Mouse (Mus musculus): ENCODE data around the gene Hoxd11. TPM values are rescaled to one million over a fixed set of nuclear protein-coding genes. Genes with fewer than 3 reads are reported as not detected.

Hoxd11 gene
- polyA plus RNA-seq, 1 experiment from 2014 or later = 2.1 TPM

GRCm38 (mm10) chr2:74696442-74697335 is 17.3 kb downstream of the Hoxd11 start:
- peaks cover 14% of the 10 kb centered on the region for H3K4me1 ChIP-seq
- peaks cover 100% of the 10 kb centered on the region for H3K27me3 ChIP-seq (ENCODE audit: insufficient read depth, poor library complexity, severe bottlenecking)
- H3K27ac ChIP-seq = no peak overlapping the region
- no peaks in the 10 kb centered on the region for H3K36me3 ChIP-seq
- no peak overlapping the region for H3K4me3 ChIP-seq
- DNase-seq (ENCODE audit: low spot score) = peak; percentile 74
- H3K9me3 ChIP-seq = no peaks in the 10 kb centered on the region
- WGBS = 1% methylated on average over 34 of the region's 34 CpGs

- H3K9me3 ChIP-seq = no peaks in the 10 kb centered on the region
- H3K4me3 ChIP-seq = peak within 1 kb of the TSS; percentile 60
- DNase-seq (ENCODE audit: low spot score) = peak; percentile 77
- H3K36me3 ChIP-seq = no peaks in the 10 kb centered on the region
- H3K4me1 ChIP-seq = peaks cover 13% of the 10 kb centered on the region
- under 1% methylated on average over 43 of the region's 43 CpGs for WGBS
- H3K27me3 ChIP-seq (ENCODE audit: insufficient read depth, poor library complexity, severe bottlenecking) = peaks cover 100% of the 10 kb centered on the region
- H3K27ac ChIP-seq = peak within 1 kb of the TSS; percentile 17; the same call in 1 of the 2 replicates
Observed at GRCm38 (mm10) chr2:74697567-74698121, 18.3 kb downstream of the Hoxd11 start, which contains the start of gene Hoxd9. Gene Hoxd9 (plus strand): TSS chr2:74697727.

- peak overlapping the region; percentile 17; the same call in 1 of the 2 replicates for H3K27ac ChIP-seq
- H3K9me3 ChIP-seq = no peaks in the 10 kb centered on the region
- H3K4me3 ChIP-seq = peak overlapping the region; percentile 60
- H3K36me3 ChIP-seq = no peaks in the 10 kb centered on the region
- H3K4me1 ChIP-seq = peaks cover 13% of the 10 kb centered on the region
- peaks cover 100% of the 10 kb centered on the region for H3K27me3 ChIP-seq (ENCODE audit: insufficient read depth, poor library complexity, severe bottlenecking)
- WGBS = under 1% methylated on average over 84 of the region's 86 CpGs
- no peak for DNase-seq (ENCODE audit: low spot score)
Observed at GRCm38 (mm10) chr2:74698201-74699052, 19.1 kb downstream of the Hoxd11 start.

- WGBS = 2% methylated on average over 17 of the region's 17 CpGs
- Histone ChIP-seq H3K4me3 (0 out of 2 replicates have a peak overlapping the region, but pooled peaks have one; percentile 60), H3K27ac (no peak overlapping the region), H3K9me3 (no peaks in the 10 kb centered on the region), H3K36me3 (no peaks in the 10 kb centered on the region), H3K27me3 (ENCODE audit: insufficient read depth, poor library complexity, severe bottlenecking) (peaks cover 100% of the 10 kb centered on the region), H3K4me1 (peaks cover 13% of the 10 kb centered on the region)
- no peak for DNase-seq (ENCODE audit: low spot score)
Observed at GRCm38 (mm10) chr2:74699053-74699430, 19.7 kb downstream of the Hoxd11 start.

GRCm38 (mm10) chr2:74699664-74700545 is 20.5 kb downstream of the Hoxd11 start:
- Histone ChIP-seq H3K36me3 (no peaks in the 10 kb centered on the region), H3K27ac (no peak overlapping the region), H3K4me3 (no peak overlapping the region), H3K4me1 (peaks cover 18% of the 10 kb centered on the region), H3K9me3 (no peaks in the 10 kb centered on the region), H3K27me3 (ENCODE audit: insufficient read depth, poor library complexity, severe bottlenecking) (peaks cover 100% of the 10 kb centered on the region)
- no peak for DNase-seq (ENCODE audit: low spot score)
- 2% methylated on average over 23 of the region's 23 CpGs for WGBS

- H3K4me1 ChIP-seq = peaks cover 22% of the 10 kb centered on the region
- no peaks in the 10 kb centered on the region for H3K36me3 ChIP-seq
- H3K27ac ChIP-seq = no peak overlapping the region
- peaks cover 100% of the 10 kb centered on the region for H3K27me3 ChIP-seq (ENCODE audit: insufficient read depth, poor library complexity, severe bottlenecking)
- DNase-seq (ENCODE audit: low spot score) = no peak
- no peaks in the 10 kb centered on the region for H3K9me3 ChIP-seq
- 2% methylated on average over 22 of the region's 22 CpGs for WGBS
- H3K4me3 ChIP-seq = no peak overlapping the region
Observed at GRCm38 (mm10) chr2:74700546-74701112, 21.3 kb downstream of the Hoxd11 start.

- Histone ChIP-seq H3K27ac (no peak overlapping the region), H3K4me3 (no peak overlapping the region), H3K4me1 (peaks cover 25% of the 10 kb centered on the region), H3K9me3 (no peaks in the 10 kb centered on the region), H3K27me3 (ENCODE audit: insufficient read depth, poor library complexity, severe bottlenecking) (peaks cover 99% of the 10 kb centered on the region), H3K36me3 (no peaks in the 10 kb centered on the region)
- 14% methylated on average over 17 of the region's 17 CpGs for WGBS
- no peak for DNase-seq (ENCODE audit: low spot score)
Observed at GRCm38 (mm10) chr2:74701949-74702819, 22.8 kb downstream of the Hoxd11 start.

GRCm38 (mm10) chr2:74702820-74703219 is 23.5 kb downstream of the Hoxd11 start:
- no peak for DNase-seq (ENCODE audit: low spot score)
- H3K4me3 ChIP-seq = no peak overlapping the region
- peaks cover 19% of the 10 kb centered on the region for H3K4me1 ChIP-seq
- H3K9me3 ChIP-seq = no peaks in the 10 kb centered on the region
- no peaks in the 10 kb centered on the region for H3K36me3 ChIP-seq
- H3K27ac ChIP-seq = no peak overlapping the region
- H3K27me3 ChIP-seq (ENCODE audit: insufficient read depth, poor library complexity, severe bottlenecking) = peaks cover 99% of the 10 kb centered on the region
- 16% methylated on average over 6 of the region's 6 CpGs for WGBS

- DNase-seq (ENCODE audit: low spot score) = no peak
- Histone ChIP-seq H3K27ac (no peak overlapping the region), H3K4me3 (no peak overlapping the region), H3K9me3 (no peaks in the 10 kb centered on the region), H3K36me3 (no peaks in the 10 kb centered on the region), H3K27me3 (ENCODE audit: insufficient read depth, poor library complexity, severe bottlenecking) (peaks cover 99% of the 10 kb centered on the region), H3K4me1 (peaks cover 14% of the 10 kb centered on the region)
- 4% methylated on average over 10 of the region's 10 CpGs for WGBS
Observed at GRCm38 (mm10) chr2:74703317-74703716, 24.0 kb downstream of the Hoxd11 start.

- Histone ChIP-seq H3K9me3 (no peaks in the 10 kb centered on the region), H3K4me3 (no peak overlapping the region), H3K4me1 (peaks cover 12% of the 10 kb centered on the region), H3K27me3 (ENCODE audit: insufficient read depth, poor library complexity, severe bottlenecking) (peaks cover 99% of the 10 kb centered on the region), H3K27ac (no peak overlapping the region), H3K36me3 (no peaks in the 10 kb centered on the region)
- WGBS = 3% methylated on average over 26 of the region's 26 CpGs
- no peak for DNase-seq (ENCODE audit: low spot score)
Observed at GRCm38 (mm10) chr2:74703720-74704392, 24.5 kb downstream of the Hoxd11 start.
